Mouse (Mus musculus): ENCODE measurements around the gene Caskin1. TPM values are rescaled to one million over a fixed set of nuclear protein-coding genes. Genes with fewer than 3 reads are reported as not detected.

Caskin1 gene
- polyA plus RNA-seq, 2 experiments, result 3.1 to 18.1 TPM

- DNase-seq (ENCODE audit: low spot score), result no peak
- Histone ChIP-seq H3K4me3 (replicated peaks; ENCODE audit: low read length) (no peak overlapping the region), H3K4me2 (replicated peaks; ENCODE audit: low read depth, low read length, severe bottlenecking) (no peak overlapping the region), H3K27me3 (ENCODE audit: control insufficient read depth, insufficient read depth, low read length) (no peaks in the 10 kb centered on the region), H3K9ac (ENCODE audit: low read depth, low read length, severe bottlenecking) (no peak overlapping the region), H3K4me1 (ENCODE audit: control insufficient read depth, insufficient read depth, low read length) (no peaks in the 10 kb centered on the region), H3K27ac (replicated peaks; ENCODE audit: low read depth, low read length) (no peak overlapping the region), H3K36me3 (ENCODE audit: control insufficient read depth, insufficient read depth, low read length) (peaks cover 42% of the 10 kb centered on the region), H3K9me3 (ENCODE audit: control insufficient read depth, low read length) (no peaks in the 10 kb centered on the region)
- ATAC-seq (ENCODE audit: low FRiP score, low read depth), result no peak
- no peak for TF ChIP-seq POLR2A (IDR thresholded peaks at IDR 0.05; ENCODE audit: borderline replicate concordance, extremely low read depth, insufficient read depth, insufficient read length)
- WGBS, result 46% methylated on average over 11 of the region's 11 CpGs
These were observed 13.8 kb downstream of the Caskin1 start for GRCm38 (mm10) chr17:24502208-24502607.

- Histone ChIP-seq H3K36me3 (ENCODE audit: control insufficient read depth, insufficient read depth, low read length) (peaks cover 53% of the 10 kb centered on the region), H3K9ac (ENCODE audit: low read depth, low read length, severe bottlenecking) (no peak overlapping the region)
These were observed 15.7 kb downstream of the Caskin1 start for GRCm38 (mm10) chr17:24504085-24504484.

GRCm38 (mm10) chr17:24505286-24505955, 17.0 kb downstream of the Caskin1 start:
- H3K4me1 ChIP-seq (ENCODE audit: control insufficient read depth, insufficient read depth, low read length), result no peaks in the 10 kb centered on the region
- H3K36me3 ChIP-seq (ENCODE audit: control insufficient read depth, insufficient read depth, low read length), result peaks cover 59% of the 10 kb centered on the region
- no peaks in the 10 kb centered on the region for H3K9me3 ChIP-seq (ENCODE audit: control insufficient read depth, low read length)
- H3K4me2 ChIP-seq (replicated peaks; ENCODE audit: low read depth, low read length, severe bottlenecking), result no peak overlapping the region
- no peak overlapping the region for H3K9ac ChIP-seq (ENCODE audit: low read depth, low read length, severe bottlenecking)
- H3K27me3 ChIP-seq (ENCODE audit: control insufficient read depth, insufficient read depth, low read length), result no peaks in the 10 kb centered on the region
- DNase-seq (ENCODE audit: low spot score) (no peak), ATAC-seq (ENCODE audit: low FRiP score, low read depth) (no peak)
- no peak for TF ChIP-seq POLR2A (IDR thresholded peaks at IDR 0.05; ENCODE audit: borderline replicate concordance, extremely low read depth, insufficient read depth, insufficient read length)
- H3K4me3 ChIP-seq (replicated peaks; ENCODE audit: low read length), result no peak overlapping the region
- 91% methylated on average over 26 of the region's 30 CpGs for WGBS
- no peak overlapping the region for H3K27ac ChIP-seq (replicated peaks; ENCODE audit: low read depth, low read length)

More at GRCm38 (mm10) chr17:24504085-24504484, 15.7 kb downstream of the Caskin1 start:
- ATAC-seq (ENCODE audit: low FRiP score, low read depth) (no peak), DNase-seq (ENCODE audit: low spot score) (no peak)
- Histone ChIP-seq H3K4me1 (ENCODE audit: control insufficient read depth, insufficient read depth, low read length) (no peaks in the 10 kb centered on the region), H3K4me3 (replicated peaks; ENCODE audit: low read length) (no peak overlapping the region), H3K27me3 (ENCODE audit: control insufficient read depth, insufficient read depth, low read length) (no peaks in the 10 kb centered on the region), H3K4me2 (replicated peaks; ENCODE audit: low read depth, low read length, severe bottlenecking) (no peak overlapping the region), H3K9me3 (ENCODE audit: control insufficient read depth, low read length) (no peaks in the 10 kb centered on the region), H3K27ac (replicated peaks; ENCODE audit: low read depth, low read length) (no peak overlapping the region)
- TF ChIP-seq POLR2A (IDR thresholded peaks at IDR 0.05; ENCODE audit: borderline replicate concordance, extremely low read depth, insufficient read depth, insufficient read length), result no peak
- WGBS, result 91% methylated on average over 10 of the region's 10 CpGs

GRCm38 (mm10) chr17:24506332-24507070, 18.1 kb downstream of the Caskin1 start:
- H3K9me3 ChIP-seq (ENCODE audit: control insufficient read depth, low read length), result no peaks in the 10 kb centered on the region
- H3K4me2 ChIP-seq (replicated peaks; ENCODE audit: low read depth, low read length, severe bottlenecking), result 0 out of 2 replicates have a peak overlapping the region, but pooled peaks have one; percentile 11
- no peak overlapping the region for H3K4me3 ChIP-seq (replicated peaks; ENCODE audit: low read length)
- 28% methylated on average over 36 of the region's 36 CpGs for WGBS
- TF ChIP-seq POLR2A (IDR thresholded peaks at IDR 0.05; ENCODE audit: borderline replicate concordance, extremely low read depth, insufficient read depth, insufficient read length), result no peak
- ATAC-seq (ENCODE audit: low FRiP score, low read depth) (no peak), DNase-seq (ENCODE audit: low spot score) (no peak)
- no peaks in the 10 kb centered on the region for H3K4me1 ChIP-seq (ENCODE audit: control insufficient read depth, insufficient read depth, low read length)
- H3K36me3 ChIP-seq (ENCODE audit: control insufficient read depth, insufficient read depth, low read length), result peaks cover 67% of the 10 kb centered on the region
- H3K27ac ChIP-seq (replicated peaks; ENCODE audit: low read depth, low read length), result no peak overlapping the region
- no peaks in the 10 kb centered on the region for H3K27me3 ChIP-seq (ENCODE audit: control insufficient read depth, insufficient read depth, low read length)
- H3K9ac ChIP-seq (ENCODE audit: low read depth, low read length, severe bottlenecking), result 0 out of 2 replicates have a peak overlapping the region, but pooled peaks have one; percentile 12

- Histone ChIP-seq H3K36me3 (ENCODE audit: control insufficient read depth, insufficient read depth, low read length) (peaks cover 74% of the 10 kb centered on the region), H3K27me3 (ENCODE audit: control insufficient read depth, insufficient read depth, low read length) (no peaks in the 10 kb centered on the region), H3K4me2 (replicated peaks; ENCODE audit: low read depth, low read length, severe bottlenecking) (no peak overlapping the region), H3K4me1 (ENCODE audit: control insufficient read depth, insufficient read depth, low read length) (no peaks in the 10 kb centered on the region), H3K27ac (replicated peaks; ENCODE audit: low read depth, low read length) (no peak overlapping the region), H3K4me3 (replicated peaks; ENCODE audit: low read length) (no peak overlapping the region), H3K9ac (ENCODE audit: low read depth, low read length, severe bottlenecking) (no peak overlapping the region), H3K9me3 (ENCODE audit: control insufficient read depth, low read length) (no peaks in the 10 kb centered on the region)
- no peak for TF ChIP-seq POLR2A (IDR thresholded peaks at IDR 0.05; ENCODE audit: borderline replicate concordance, extremely low read depth, insufficient read depth, insufficient read length)
- WGBS, result 48% methylated on average over 16 of the region's 19 CpGs
- ATAC-seq (ENCODE audit: low FRiP score, low read depth) (no peak), DNase-seq (ENCODE audit: low spot score) (no peak)
These were observed 18.8 kb downstream of the Caskin1 start for GRCm38 (mm10) chr17:24507129-24507664.
